Mouse (Mus musculus): ENCODE measurements around the gene Ddx5.

DNA sequence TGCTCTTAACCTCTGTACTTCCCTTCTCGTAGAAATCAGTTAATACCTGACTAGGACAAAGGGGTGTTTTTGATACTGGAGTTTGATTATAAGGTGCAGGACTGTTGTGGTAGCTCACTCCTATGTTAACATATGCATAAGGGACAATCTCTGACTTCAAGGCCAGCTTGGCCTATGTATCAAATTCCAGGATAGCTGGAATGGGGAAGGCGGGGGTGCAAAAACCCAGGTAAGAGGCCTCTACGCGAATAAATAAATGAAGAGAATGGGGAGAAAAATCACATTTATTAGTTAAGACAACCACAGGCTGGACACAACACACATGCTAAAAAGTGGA, 8.9 kb downstream of the Ddx5 start:
- no peak for TF ChIP-seq CTCF (conservative IDR thresholded peaks at IDR 0.05; ENCODE audit: insufficient read depth, insufficient read length, low read depth, low read length)
- no peak for TF ChIP-seq POLR2A (IDR thresholded peaks at IDR 0.05; ENCODE audit: low read depth, low read length)

All from kidney, adult 2 months (tissue).